Mouse (Mus musculus) layer of hippocampus, adult 9-10 months (tissue): ENCODE data around the gene A930017K11Rik.

Experiments
- DNase-seq: peaks from one replicate; pipeline ENCODE4 v3.0.0; 2022; ENCODE audit warnings: low spot score

Gene A930017K11Rik

GRCm38 (mm10) chr17:25925348-25925747 is 27.0 kb downstream of the A930017K11Rik start:
- no peak for DNase-seq

- DNase-seq, result no peak
These were observed 30.2 kb downstream of the A930017K11Rik start for GRCm38 (mm10) chr17:25922120-25922519.

GRCm38 (mm10) chr17:25919786-25920642 is 32.4 kb downstream of the A930017K11Rik start:
- DNase-seq, result peak; percentile 100

- DNase-seq, result no peak
These were observed 33.1 kb downstream of the A930017K11Rik start, which contains the start of gene Rab40c for GRCm38 (mm10) chr17:25919144-25919785. Gene Rab40c, minus strand, starts transcription at chr17:25919727.

GRCm38 (mm10) chr17:25918037-25918750 is 34.2 kb downstream of the A930017K11Rik start:
- DNase-seq, result no peak

- DNase-seq, result no peak
These were observed 35.3 kb downstream of the A930017K11Rik start for GRCm38 (mm10) chr17:25916931-25917647.

- no peak for DNase-seq
These were observed 38.1 kb downstream of the A930017K11Rik start for GRCm38 (mm10) chr17:25914295-25914694.

- no peak for DNase-seq
These were observed 38.5 kb downstream of the A930017K11Rik start for GRCm38 (mm10) chr17:25913877-25914275.

- DNase-seq, result peak; percentile 63
These were observed 39.0 kb downstream of the A930017K11Rik start for GRCm38 (mm10) chr17:25913186-25913876.

GRCm38 (mm10) chr17:25911816-25912215 is 40.5 kb downstream of the A930017K11Rik start:
- DNase-seq, result no peak

- DNase-seq, result no peak
These were observed 44.7 kb downstream of the A930017K11Rik start for GRCm38 (mm10) chr17:25907640-25908039.

- DNase-seq, result no peak
These were observed 49.3 kb downstream of the A930017K11Rik start for GRCm38 (mm10) chr17:25903061-25903460.

GRCm38 (mm10) chr17:25900193-25900592 is 52.2 kb downstream of the A930017K11Rik start:
- no peak for DNase-seq
